Mouse (Mus musculus) heart, embryonic 16.5 days (tissue): ENCODE measurements around the gene Ttc30a1. TPM values are rescaled to one million over a fixed set of nuclear protein-coding genes. Genes with fewer than 3 reads are reported as not detected.
"Not testable (repeated sequence)": the region's sequence is repeated elsewhere in the genome, so short reads cannot be mapped to it uniquely, and the experiment has no call there.

Experiments used
- ATAC-seq: fragments of 200-750 bp; cut with Nextera tagmentation; replicated peaks from 2 replicates; pipeline ENCODE4 v1.8.0; 2017; ENCODE audit warnings: moderate number of reproducible peaks; ENCODE audit not compliant: insufficient read depth, low FRiP score; ENCODE audit errors: extremely low read depth
- H3K27ac ChIP-seq: fragments of 300-500 bp; sonication (generic); 2 replicates; pipeline ENCODE4 v1.5.1; 2014; ENCODE audit warnings: mild to moderate bottlenecking, low read length, control low read depth, moderate library complexity
- H3K27me3 ChIP-seq: fragments of 300-500 bp; sonication (generic); 2 replicates; pipeline ENCODE4 v1.6.1; 2014; ENCODE audit warnings: low read length, mixed read lengths; ENCODE audit not compliant: control insufficient read depth, insufficient read depth
- H3K36me3 ChIP-seq: fragments of 300-500 bp; sonication (generic); 2 replicates; pipeline ENCODE4 v1.6.1; 2014; ENCODE audit not compliant: control insufficient read depth, insufficient read depth
- H3K4me1 ChIP-seq: fragments of 300-500 bp; sonication (generic); 2 replicates; pipeline ENCODE4 v1.6.1; 2014; ENCODE audit warnings: low read length, mixed read lengths; ENCODE audit not compliant: control insufficient read depth, insufficient read depth
- H3K4me2 ChIP-seq: fragments of 300-500 bp; sonication (generic); 2 replicates; pipeline ENCODE4 v1.6.1; 2014; ENCODE audit warnings: low read depth, mild to moderate bottlenecking, control low read depth, low read length
- H3K4me3 ChIP-seq: fragments of 300-500 bp; sonication (generic); 2 replicates; pipeline ENCODE4 v1.5.1; 2014; ENCODE audit warnings: mild to moderate bottlenecking, control low read depth, low read length
- H3K9ac ChIP-seq: fragments of 300-500 bp; sonication (generic); 2 replicates; pipeline ENCODE4 v1.6.1; 2014; ENCODE audit warnings: low read length, control low read depth
- H3K9me3 ChIP-seq: fragments of 300-500 bp; sonication (generic); replicated peaks from 2 replicates; pipeline ENCODE4 v1.6.1; 2016; ENCODE audit warnings: low read length; ENCODE audit not compliant: control insufficient read depth
- WGBS: fragments of 180-500 bp; shearing (Covaris S2); extraction: QIAGEN DNeasy Blood & Tissue Kit; methylation state at CpG from one replicate; pipeline ENCODE4 v1.1.7; 2014; 5-methylcytosine and 5-hydroxymethylcytosine counted together
- polyA plus RNA-seq: library from polyadenylated mRNA; unstranded; fragments of >200 nt; fragmentation: Nextera tagmentation; extraction: Ambion mirVana; gene quantifications from 2 replicates; pipeline ENCODE4 v1.2.1, GENCODE M21; 2015

The Ttc30a1 gene
- polyA plus RNA-seq, 1 experiment from 2014 or later = 5.7 TPM

DNA sequence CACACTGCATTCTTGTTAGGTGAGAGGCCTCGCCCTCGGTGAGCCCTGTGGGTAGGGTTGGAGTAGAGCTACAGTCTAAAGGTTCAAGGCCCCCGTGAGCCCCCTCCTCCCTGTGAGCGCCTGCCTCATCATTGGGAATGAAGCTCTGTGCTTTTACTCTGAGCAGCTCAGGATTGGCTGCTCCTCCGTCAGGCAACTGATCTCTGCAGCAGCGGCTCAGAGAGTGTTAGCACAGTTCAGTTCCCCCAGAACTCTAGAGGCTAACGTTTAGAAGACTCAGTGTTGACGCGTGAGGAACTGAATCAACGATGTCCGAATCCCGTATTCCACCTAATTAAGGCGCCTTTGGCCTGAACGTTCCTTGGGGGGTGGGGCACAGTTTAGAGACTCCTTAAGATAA, 26.1 kb downstream of the Ttc30a1 start:
- 32% methylated on average over 14 of the region's 14 CpGs for WGBS
- Histone ChIP-seq H3K27me3 (no peaks in the 10 kb centered on the region), H3K9me3 (no peaks in the 10 kb centered on the region), H3K4me3 (no peak overlapping the region), H3K4me1 (peaks cover 20% of the 10 kb centered on the region), H3K4me2 (no peak overlapping the region), H3K27ac (no peak overlapping the region), H3K9ac (no peak overlapping the region), H3K36me3 (no peaks in the 10 kb centered on the region)
- no peak for ATAC-seq

DNA sequence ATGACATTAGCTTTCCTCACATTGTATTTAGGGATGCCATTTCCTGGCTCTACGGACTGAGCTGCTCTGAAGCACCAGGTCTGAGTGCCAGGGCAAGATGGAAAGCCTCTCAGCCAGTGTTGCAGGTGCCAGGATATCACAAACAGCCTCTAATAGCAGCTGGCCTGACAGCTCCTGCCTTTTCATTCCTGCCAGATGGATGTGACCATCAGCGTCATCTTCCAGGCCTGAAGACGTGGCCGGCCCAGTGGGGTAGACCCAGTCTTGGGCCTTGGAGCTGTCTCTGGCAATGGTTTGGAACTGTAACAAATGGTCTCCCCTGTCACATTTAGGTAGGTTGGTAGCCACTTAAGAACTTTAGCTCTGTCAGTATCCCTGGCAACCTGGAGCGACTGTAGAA, 28.4 kb downstream of the Ttc30a1 start:
- no peak overlapping the region for H3K4me3 ChIP-seq
- H3K4me1 ChIP-seq = peaks cover 4% of the 10 kb centered on the region; the same call in 1 of the 2 replicates
- no peak for ATAC-seq
- H3K4me2 ChIP-seq = no peak overlapping the region
- H3K9me3 ChIP-seq = no peaks in the 10 kb centered on the region
- WGBS = 86% methylated on average over 5 of the region's 5 CpGs
- no peaks in the 10 kb centered on the region for H3K36me3 ChIP-seq
- H3K27ac ChIP-seq = no peak overlapping the region
- H3K27me3 ChIP-seq = no peaks in the 10 kb centered on the region
- no peak overlapping the region for H3K9ac ChIP-seq

DNA sequence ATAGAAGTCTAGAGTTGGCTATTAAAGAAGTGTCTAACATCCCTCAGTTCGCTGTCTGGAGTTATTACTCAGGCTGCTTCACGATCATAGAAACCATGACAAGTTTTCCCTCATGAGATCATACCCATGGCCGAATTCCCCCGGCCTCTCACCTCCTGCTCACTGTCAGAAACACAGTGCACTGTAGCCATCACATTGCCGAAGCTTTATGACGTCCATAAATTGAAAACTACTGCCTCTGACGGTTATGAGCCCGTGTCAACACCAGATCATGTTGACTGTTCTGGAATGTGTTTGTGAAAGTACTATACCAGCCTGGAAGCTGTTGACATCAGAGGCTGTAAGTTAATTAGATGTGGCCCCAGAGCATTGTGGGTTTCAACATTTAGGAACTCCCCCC, 31.1 kb downstream of the Ttc30a1 start:
- Histone ChIP-seq H3K9ac (no peak overlapping the region), H3K4me3 (no peak overlapping the region)
- 67% methylated on average over 8 of the region's 8 CpGs for WGBS

DNA sequence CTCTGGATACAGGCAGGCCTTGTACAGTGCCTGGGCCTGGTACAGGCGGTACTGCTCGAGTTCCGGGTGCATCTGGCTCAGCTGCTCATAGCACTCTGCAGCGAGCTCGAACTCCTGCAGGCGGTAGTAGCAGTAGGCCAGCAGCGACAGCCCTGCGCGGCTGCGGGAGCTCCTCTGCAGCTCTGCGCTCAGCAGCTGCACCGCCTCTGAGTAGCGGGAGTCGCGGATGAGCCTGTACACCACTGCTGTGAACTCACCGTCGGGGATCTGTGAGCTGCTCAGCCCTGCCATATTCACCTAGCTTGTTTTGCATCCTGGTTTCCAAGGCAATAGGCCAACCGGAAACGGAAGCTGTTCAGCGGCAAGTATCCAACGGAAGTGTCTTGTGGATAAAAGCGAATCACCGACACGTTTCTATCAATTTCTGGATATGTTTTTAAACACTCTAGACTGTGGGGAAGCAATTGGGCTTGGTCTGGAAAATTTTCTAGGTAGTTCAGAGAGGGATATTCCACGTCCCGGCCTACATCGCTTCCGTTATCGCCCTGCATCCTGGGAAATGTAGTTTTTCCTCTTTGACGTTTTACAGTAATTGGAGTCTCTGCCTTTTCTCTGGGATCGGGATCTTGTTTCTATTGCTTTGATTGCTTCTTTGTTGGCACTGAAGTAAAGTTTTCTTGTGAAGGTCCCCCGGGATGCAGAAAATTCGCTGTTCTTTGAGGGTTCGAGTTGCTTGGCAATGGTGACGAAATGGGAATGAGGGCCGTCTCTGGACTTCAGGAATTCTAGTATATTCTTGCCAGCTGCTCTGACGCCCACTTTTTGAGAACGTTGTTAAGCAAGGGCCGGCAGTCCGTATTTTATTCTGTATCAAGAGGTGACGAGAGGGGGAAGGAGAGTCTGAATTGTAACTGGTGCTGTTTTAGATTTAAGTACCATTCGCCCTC, 43.4 kb downstream of the Ttc30a1 start, which contains the start of gene Ttc30b:
Gene Ttc30b, minus strand, starts transcription at position 469 of the 947 bp plus-strand sequence.
- Histone ChIP-seq H3K9me3 (no peaks in the 10 kb centered on the region), H3K4me2 (peak within 1 kb of the TSS; percentile 69), H3K4me1 (peaks cover 7% of the 10 kb centered on the region; the same call in 1 of the 2 replicates), H3K36me3 (no peaks in the 10 kb centered on the region), H3K9ac (peak within 1 kb of the TSS; percentile 64), H3K27me3 (no peaks in the 10 kb centered on the region; the same call in 1 of the 2 replicates), H3K27ac (peak within 1 kb of the TSS; percentile 71), H3K4me3 (peak within 1 kb of the TSS; percentile 61)
- peak; percentile 77 for ATAC-seq
- 4% methylated on average over 34 of the region's 42 CpGs for WGBS

More for the DNA sequence above, 31.1 kb downstream of the Ttc30a1 start:
- Histone ChIP-seq H3K36me3 (no peaks in the 10 kb centered on the region), H3K4me1 (no peaks in the 10 kb centered on the region), H3K4me2 (no peak overlapping the region), H3K9me3 (no peaks in the 10 kb centered on the region), H3K27ac (no peak overlapping the region), H3K27me3 (no peaks in the 10 kb centered on the region)
- ATAC-seq = no peak

DNA sequence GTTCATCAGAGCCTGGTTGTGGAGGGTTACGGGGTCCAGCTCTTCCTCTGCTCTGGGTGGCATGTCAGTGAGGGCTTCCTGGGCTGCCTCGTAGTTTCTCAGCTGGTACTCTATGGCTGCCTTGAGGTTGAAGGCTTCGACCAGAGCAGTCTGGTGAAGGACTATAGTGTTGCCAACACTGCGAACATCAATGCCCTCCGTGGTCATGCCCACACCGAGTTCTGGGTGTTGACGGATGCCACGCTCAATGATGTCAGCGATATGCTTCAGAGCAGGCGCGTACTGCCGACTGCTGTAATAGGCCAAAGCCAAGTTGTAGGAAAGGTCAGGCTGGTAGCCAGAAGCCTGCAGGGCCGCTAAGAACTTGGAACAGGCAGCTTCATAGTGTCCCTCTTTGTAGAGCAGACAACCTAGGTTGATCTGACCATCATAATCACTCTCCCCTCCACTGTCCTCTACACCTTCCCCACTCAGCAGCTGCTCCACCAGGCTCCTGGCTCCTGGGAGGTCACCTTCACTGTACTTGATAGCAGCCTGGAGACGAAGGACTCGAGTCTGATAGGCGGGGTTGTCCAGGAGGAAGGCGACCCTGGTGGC, 44.1 kb downstream of the Ttc30a1 start:
- WGBS = 66% methylated on average over 16 of the region's 17 CpGs
- ATAC-seq, H3K9me3 ChIP-seq, H3K4me1 ChIP-seq, H3K27me3 ChIP-seq, H3K27ac ChIP-seq, H3K36me3 ChIP-seq: not testable (repeated sequence)
- H3K9ac ChIP-seq = peak overlapping the region; percentile 64
- H3K4me2 ChIP-seq = peak overlapping the region; percentile 69
- peak overlapping the region; percentile 61 for H3K4me3 ChIP-seq

DNA sequence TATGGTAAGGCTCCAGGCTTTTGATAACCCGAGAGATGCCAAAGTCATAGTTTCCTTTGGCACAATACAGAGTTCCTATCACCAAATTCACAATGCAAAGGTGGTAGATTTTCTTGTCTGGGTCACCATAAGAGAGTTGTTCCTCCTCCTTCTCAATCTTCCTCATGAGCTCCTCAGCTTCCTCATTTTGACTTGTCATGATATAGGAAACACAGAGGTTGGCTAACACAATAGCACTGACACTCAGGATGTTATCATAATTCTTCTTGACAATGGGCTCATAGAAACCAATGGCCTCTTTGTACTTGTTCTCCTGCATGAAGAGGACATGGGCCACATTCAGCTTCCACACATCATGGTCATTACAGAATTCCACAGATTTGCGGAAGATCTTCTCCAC, 45.1 kb downstream of the Ttc30a1 start:
- ATAC-seq, H3K9me3 ChIP-seq, H3K9ac ChIP-seq, H3K36me3 ChIP-seq, H3K27me3 ChIP-seq, H3K4me1 ChIP-seq, H3K4me2 ChIP-seq, H3K27ac ChIP-seq, H3K4me3 ChIP-seq: not testable (repeated sequence)
- WGBS = 81% methylated on average over 2 of the region's 2 CpGs

DNA sequence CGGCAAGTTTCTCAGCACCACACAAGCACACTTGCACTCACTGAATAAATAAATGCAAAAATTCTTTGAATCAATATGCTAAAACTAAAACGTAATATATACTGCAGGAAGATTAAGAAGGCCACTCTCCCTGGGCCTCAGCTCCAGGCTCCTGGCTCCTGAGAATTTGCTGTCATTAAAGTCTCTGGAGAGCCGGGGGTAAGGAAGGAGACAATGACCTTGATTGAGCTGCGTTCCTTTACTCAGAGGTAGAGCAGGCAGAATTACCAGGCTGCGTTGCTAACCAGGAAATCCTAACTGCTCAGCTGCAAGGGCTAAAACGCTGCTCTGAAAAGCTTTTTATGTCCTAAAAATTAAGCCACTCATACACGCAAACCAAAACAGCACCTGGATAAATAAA, 48.2 kb downstream of the Ttc30a1 start:
- Histone ChIP-seq H3K9me3 (no peaks in the 10 kb centered on the region), H3K36me3 (peaks cover 2% of the 10 kb centered on the region; the same call in 1 of the 2 replicates), H3K9ac (peak overlapping the region; percentile 12; the same call in 1 of the 2 replicates), H3K27ac (peak overlapping the region; percentile 21), H3K4me1 (peaks cover 10% of the 10 kb centered on the region), H3K4me3 (no peak overlapping the region), H3K4me2 (no peak overlapping the region; the same call in 1 of the 2 replicates), H3K27me3 (no peaks in the 10 kb centered on the region)
- no peak for ATAC-seq
- WGBS = 24% methylated on average over 7 of the region's 7 CpGs

DNA sequence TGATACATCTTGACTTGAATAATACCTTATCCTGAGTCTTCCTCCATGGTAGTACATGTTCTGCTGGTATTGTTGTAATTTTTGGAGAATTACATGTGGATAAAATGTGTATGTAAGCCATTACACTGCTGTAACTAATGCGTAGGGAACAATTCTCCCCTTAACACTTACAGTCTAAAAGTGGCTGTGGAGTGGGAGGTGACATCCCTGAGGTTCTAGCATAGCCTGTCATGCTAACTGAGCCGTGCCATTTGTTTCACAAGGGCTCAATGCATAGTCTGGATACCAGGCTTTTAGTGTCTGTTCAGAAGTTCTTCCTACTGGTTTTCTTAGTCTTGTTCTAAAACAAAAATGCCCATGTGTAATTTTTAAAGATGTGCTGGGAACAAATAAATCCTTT, 50.8 kb downstream of the Ttc30a1 start:
- no peak overlapping the region for H3K4me3 ChIP-seq
- no peaks in the 10 kb centered on the region for H3K27me3 ChIP-seq
- peaks cover 8% of the 10 kb centered on the region for H3K4me1 ChIP-seq
- H3K36me3 ChIP-seq = peaks cover 2% of the 10 kb centered on the region; the same call in 1 of the 2 replicates
- H3K9ac ChIP-seq = no peak overlapping the region
- no peak overlapping the region for H3K4me2 ChIP-seq
- no peaks in the 10 kb centered on the region for H3K9me3 ChIP-seq
- ATAC-seq = no peak
- WGBS = 74% methylated on average over 2 of the region's 2 CpGs
- H3K27ac ChIP-seq = no peak overlapping the region
